Mouse (Mus musculus): ENCODE results near the gene Gm9040.
"Not testable (repeated sequence)": the region's sequence is repeated elsewhere in the genome, so short reads cannot be mapped to it uniquely, and the experiment has no call there.

Gm9040 gene

DNA sequence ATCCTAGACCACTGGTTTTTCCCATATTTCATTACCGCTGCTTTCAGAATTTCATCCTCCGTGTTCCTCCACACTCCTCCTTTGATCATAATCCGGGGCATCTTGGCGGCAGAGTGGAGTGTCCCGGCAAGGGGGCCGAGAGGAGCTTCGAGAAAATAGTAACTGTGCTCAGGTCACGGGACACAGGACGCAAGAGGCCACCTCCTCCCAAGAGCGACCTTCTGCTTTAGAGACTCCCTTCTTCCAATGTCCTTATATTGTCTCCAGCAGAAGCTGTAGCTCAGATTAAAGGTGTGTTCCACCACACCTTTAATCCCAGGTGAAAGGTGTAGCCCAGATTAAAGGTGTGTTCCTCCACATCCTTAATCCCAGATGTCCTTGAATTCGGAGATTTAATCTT is at the start of gene Gm9040:
Gene Gm9040 (minus strand): TSS at position 101 of the 400 bp plus-strand sequence.
- DNase-seq = not testable (repeated sequence)

DNA sequence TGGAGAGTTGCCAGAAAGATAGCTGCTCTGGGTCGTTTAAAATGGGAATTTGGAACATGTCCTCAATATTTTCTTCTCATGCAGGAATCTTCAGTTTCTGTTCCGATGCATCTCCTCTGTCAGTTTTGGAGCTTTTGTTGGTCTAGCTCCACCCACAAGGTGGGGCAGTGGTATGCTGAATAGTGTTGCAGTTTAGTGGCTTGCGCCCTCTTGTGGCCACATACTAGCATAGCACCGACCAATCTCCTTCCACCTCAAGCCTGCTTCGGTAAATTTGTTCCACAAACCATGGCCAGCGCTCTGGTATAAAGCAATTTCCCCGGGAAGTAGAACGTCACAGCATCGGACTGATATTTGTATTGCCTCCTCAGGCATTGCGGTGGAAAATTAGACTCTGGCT is 43.7 kb upstream of the Gm9040 start:
- peak; percentile 81 to 86 for DNase-seq

DNA sequence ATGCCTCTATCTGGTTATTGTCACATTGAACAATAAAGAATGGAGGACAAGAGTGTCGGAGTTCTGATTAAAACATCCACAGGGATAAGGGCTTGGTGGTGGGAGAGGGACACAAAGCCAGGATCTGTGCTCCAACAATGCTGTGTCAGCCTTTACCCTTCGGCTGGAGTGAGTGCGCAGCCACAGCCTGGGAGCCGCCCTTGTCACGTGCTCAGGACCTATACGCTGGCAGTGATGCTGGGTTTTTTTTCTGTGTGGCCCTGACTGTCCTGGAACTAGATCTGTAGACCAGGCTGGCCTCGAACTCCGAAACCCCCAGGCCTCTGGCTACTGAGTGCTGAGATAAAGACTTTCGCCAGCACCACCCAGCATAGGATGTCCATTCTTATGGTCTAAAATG is 42.7 kb upstream of the Gm9040 start:
- no peak for DNase-seq

DNA sequence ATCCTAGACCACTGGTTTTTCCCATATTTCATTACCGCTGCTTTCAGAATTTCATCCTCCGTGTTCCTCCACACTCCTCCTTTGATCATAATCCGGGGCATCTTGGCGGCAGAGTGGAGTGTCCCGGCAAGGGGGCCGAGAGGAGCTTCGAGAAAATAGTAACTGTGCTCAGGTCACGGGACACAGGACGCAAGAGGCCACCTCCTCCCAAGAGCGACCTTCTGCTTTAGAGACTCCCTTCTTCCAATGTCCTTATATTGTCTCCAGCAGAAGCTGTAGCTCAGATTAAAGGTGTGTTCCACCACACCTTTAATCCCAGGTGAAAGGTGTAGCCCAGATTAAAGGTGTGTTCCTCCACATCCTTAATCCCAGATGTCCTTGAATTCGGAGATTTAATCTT is 27.2 kb upstream of the Gm9040 start, which contains the start of gene Gm9049:
Gene Gm9049 (minus strand): TSS at position 101 of the 400 bp plus-strand sequence.
- not testable (repeated sequence) for DNase-seq

DNA sequence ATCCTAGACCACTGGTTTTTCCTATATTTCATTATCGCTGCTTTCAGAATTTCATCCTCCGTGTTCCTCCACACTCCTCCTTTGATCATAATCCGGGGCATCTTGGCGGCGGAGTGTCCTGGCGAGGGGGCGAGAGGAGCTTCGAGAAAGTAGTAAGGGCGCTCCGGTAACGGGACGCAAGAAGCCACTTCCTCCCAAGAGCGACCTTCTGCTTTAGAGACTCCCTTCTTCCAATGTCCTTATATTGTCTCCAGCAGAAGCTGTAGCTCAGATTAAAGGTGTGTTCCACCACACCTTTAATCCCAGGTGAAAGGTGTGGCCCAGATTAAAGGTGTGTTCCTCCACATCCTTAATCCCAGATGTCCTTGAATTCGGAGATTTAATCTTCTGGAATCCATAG is 21.8 kb upstream of the Gm9040 start, which contains the start of gene Gm9048:
Gene Gm9048 (minus strand): TSS at position 101 of the 400 bp plus-strand sequence.
- DNase-seq = not testable (repeated sequence)

DNA sequence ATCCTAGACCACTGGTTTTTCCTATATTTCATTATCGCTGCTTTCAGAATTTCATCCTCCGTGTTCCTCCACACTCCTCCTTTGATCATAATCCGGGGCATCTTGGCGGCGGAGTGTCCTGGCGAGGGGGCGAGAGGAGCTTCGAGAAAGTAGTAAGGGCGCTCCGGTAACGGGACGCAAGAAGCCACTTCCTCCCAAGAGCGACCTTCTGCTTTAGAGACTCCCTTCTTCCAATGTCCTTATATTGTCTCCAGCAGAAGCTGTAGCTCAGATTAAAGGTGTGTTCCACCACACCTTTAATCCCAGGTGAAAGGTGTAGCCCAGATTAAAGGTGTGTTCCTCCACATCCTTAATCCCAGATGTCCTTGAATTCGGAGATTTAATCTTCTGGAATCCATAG is 16.4 kb upstream of the Gm9040 start, which contains the start of gene Gm9046:
Gene Gm9046 (minus strand): TSS at position 101 of the 400 bp plus-strand sequence.
- not testable (repeated sequence) for DNase-seq

DNA sequence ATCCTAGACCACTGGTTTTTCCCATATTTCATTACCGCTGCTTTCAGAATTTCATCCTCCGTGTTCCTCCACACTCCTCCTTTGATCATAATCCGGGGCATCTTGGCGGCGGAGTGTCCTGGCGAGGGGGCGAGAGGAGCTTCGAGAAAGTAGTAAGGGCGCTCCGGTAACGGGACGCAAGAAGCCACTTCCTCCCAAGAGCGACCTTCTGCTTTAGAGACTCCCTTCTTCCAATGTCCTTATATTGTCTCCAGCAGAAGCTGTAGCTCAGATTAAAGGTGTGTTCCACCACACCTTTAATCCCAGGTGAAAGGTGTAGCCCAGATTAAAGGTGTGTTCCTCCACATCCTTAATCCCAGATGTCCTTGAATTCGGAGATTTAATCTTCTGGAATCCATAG is 11.0 kb upstream of the Gm9040 start, which contains the start of gene Gm9045:
Gene Gm9045 (minus strand): TSS at position 101 of the 400 bp plus-strand sequence.
- not testable (repeated sequence) for DNase-seq

DNA sequence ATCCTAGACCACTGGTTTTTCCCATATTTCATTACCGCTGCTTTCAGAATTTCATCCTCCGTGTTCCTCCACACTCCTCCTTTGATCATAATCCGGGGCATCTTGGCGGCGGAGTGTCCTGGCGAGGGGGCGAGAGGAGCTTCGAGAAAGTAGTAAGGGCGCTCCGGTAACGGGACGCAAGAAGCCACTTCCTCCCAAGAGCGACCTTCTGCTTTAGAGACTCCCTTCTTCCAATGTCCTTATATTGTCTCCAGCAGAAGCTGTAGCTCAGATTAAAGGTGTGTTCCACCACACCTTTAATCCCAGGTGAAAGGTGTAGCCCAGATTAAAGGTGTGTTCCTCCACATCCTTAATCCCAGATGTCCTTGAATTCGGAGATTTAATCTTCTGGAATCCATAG is 5.5 kb upstream of the Gm9040 start, which contains the start of gene Gm9044:
Gene Gm9044 (minus strand): TSS at position 101 of the 400 bp plus-strand sequence.
- DNase-seq = not testable (repeated sequence)

DNA sequence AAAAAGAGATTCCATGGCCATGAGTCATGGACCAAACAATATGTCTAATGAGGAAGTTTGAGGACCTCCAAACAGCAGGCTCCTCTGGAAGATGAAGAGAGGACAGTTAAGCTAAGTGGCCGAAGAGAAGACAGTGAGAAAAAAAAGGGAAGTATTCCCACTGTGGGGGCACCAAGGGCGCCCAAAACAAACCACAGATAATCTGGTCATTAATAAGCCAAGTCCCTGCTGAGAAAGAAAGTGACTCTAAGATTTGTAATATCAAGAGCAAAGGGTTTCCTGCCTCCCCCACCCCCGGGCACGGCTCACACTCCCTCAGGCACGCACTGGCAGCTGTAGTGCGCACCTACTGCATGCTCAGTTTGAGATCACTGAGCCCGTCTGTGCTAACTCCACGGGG is 7.7 kb downstream of the Gm9040 start:
- no peak for DNase-seq

DNA sequence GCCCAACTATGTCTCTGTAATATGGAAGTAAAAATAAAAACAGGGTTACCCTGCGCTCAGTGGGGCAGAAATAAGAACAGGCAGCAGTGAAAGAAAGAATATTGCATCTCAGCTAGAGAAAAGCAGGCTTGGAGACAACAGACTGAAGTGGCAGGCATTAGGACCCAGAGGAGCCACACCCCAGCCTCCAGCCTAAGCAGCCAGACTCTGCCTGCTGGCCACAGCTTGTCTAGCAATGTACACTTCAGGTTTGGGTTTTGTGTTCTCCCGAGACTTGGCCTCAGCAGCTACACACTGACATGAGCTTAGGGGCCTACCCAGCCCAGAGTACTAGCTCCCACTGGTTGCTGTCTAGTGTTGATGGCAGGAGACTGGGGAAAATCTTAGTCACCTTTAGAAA is 24.6 kb downstream of the Gm9040 start:
- DNase-seq = not testable (repeated sequence)

DNA sequence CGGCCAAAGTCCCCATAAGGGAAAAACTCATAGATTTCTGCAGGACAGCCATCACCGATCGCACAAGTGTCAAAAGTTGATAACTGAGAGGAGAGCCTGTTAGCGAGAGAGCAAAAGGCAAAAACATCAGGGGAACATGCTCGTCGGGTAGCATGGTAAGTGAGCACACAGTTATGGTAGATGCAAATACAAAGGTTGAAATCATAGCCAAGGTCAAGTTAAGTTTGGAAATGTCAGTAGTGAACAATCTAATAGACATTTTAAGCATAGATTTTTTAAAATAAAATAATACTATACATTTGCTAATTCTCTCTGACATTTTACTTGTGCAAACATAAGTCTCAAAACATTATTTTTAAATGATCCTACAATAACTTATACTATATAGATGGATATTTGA is 31.8 kb downstream of the Gm9040 start, which contains the start of gene Iltifb:
Gene Iltifb (minus strand): TSS at position 101 of the 400 bp plus-strand sequence.
- DNase-seq = no peak

DNA sequence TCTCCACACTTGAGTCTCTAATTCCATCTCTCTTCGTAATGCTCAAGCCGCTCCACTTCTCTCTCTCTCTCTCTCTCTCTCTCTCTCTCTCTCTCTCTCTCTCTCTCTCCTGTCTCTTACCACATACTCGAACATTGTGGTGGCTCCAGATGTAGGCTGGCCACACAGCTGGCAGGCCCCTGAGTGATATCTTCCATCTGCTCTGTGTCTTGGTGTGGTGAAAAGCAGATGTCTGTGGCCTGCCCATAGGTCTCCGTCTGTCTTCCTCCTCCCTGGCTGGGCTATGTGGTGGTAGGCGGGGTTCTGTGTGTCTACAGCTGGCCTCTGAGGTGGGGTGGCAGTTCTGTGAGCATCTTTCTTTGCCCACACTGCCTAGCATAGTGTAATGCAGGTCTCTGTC is 43.8 kb downstream of the Gm9040 start:
- not testable (repeated sequence) for DNase-seq

DNA sequence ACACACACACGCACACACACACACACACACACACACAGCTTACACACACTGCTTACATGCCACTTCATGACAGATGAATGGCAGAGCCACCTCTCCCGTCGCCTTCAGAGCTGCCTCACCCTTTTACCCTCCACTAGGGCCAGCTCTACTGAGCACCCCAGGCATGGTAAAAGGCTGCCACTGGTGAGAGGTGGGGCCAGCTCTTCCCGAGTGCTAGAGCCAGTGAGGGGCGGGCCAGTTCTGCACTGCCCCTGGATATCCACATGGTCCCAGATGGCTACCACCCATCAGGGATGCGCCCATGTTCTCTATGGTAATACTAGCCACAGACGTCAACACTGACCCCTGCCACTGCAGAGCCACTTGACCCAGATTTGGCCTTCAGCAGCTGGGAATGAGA is 44.2 kb downstream of the Gm9040 start:
- DNase-seq = not testable (repeated sequence)

DNA sequence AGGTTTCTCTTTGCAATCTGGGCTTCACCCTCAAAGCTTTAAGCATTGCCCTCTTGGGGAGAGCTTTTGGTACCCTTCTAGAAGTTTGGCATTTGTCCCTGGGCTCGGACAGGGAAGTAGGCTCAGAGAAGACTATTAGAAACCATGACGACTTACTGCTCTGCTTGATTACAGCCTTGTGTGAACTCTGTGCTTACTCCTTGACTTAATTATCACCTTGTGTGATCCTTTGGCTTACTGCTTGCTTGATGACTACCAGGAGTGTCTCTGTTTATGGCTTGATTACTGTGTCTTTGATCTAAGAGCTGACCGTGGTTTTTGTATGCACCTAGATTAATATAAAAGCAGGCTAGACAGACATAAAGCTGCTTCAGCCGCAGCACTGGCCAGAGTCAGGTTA is 48.7 kb downstream of the Gm9040 start:
- DNase-seq = not testable (repeated sequence)
